Mouse (Mus musculus): Measurements from ENCODE around the gene Gm28305. TPM values are rescaled to one million over a fixed set of nuclear protein-coding genes. Genes with fewer than 3 reads are reported as not detected.

The Gm28305 gene
- total and polyA plus RNA-seq, 2 experiments from 2014 or later = not detected

- 0 out of 2 replicates have a peak, but pooled peaks cover 6% of the 10 kb centered on the region for H3K36me3 ChIP-seq (ENCODE audit: insufficient read depth, low read length)
- no peaks in the 10 kb centered on the region for H3K4me1 ChIP-seq (ENCODE audit: insufficient read depth, low read length)
- no peak overlapping the region for H3K4me3 ChIP-seq (ENCODE audit: low read depth, low read length)
- H3K4me2 ChIP-seq (ENCODE audit: low read depth, low read length, poor library complexity, severe bottlenecking) = no peak overlapping the region
- ATAC-seq (ENCODE audit: low FRiP score) (no peak), DNase-seq (ENCODE audit: low spot score) (no peak)
- 67% methylated on average over 2 of the region's 2 CpGs for WGBS
- no peak overlapping the region for H3K9ac ChIP-seq (replicated peaks; ENCODE audit: low read length, poor library complexity, severe bottlenecking)
- no peaks in the 10 kb centered on the region for H3K27me3 ChIP-seq (ENCODE audit: insufficient read depth, low read length)
- no peak overlapping the region for H3K27ac ChIP-seq (ENCODE audit: low read depth, low read length)
- peak; percentile 68 for TF ChIP-seq CTCF (IDR thresholded peaks at IDR 0.05)
- H3K9me3 ChIP-seq (ENCODE audit: low read length) = no peaks in the 10 kb centered on the region
These were observed 35.3 kb downstream of the Gm28305 start for GRCm38 (mm10) chr9:104075808-104076207.

DNA sequence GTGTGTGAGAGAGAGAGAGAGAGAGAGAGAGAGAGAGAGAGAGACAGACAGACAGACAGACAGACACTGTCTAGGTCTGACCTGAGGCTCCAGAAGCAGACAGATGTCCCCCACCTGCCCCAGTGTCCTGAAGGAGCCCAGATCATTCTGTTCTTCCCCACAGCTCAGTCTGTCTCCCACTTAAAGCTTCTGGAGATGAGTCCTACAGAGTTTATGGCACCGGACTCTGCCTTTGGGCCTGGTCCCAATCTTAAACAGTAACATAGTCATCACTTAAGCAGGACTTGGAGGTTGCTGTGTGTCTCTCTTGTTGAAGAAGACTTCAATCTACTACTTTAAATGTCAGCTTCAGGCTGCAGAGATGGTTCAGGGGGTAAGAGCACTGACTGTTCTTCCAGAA lies 38.3 kb downstream of the Gm28305 start:
- H3K9me3 ChIP-seq (ENCODE audit: low read length) = no peaks in the 10 kb centered on the region
- DNase-seq (ENCODE audit: low spot score) (no peak), ATAC-seq (ENCODE audit: low FRiP score) (no peak)
- TF ChIP-seq CTCF (IDR thresholded peaks at IDR 0.05) = no peak
- H3K4me1 ChIP-seq (ENCODE audit: insufficient read depth, low read length) = no peaks in the 10 kb centered on the region
- H3K9ac ChIP-seq (replicated peaks; ENCODE audit: low read length, poor library complexity, severe bottlenecking) = no peak overlapping the region
- no peak overlapping the region for H3K4me3 ChIP-seq (ENCODE audit: low read depth, low read length)
- no peak overlapping the region for H3K27ac ChIP-seq (ENCODE audit: low read depth, low read length)
- H3K27me3 ChIP-seq (ENCODE audit: insufficient read depth, low read length) = no peaks in the 10 kb centered on the region
- H3K36me3 ChIP-seq (ENCODE audit: insufficient read depth, low read length) = peaks cover 9% of the 10 kb centered on the region; the same call in 1 of the 2 replicates
- H3K4me2 ChIP-seq (ENCODE audit: low read depth, low read length, poor library complexity, severe bottlenecking) = no peak overlapping the region
- WGBS = 100% methylated on average over 1 of the region's 1 CpGs

DNA sequence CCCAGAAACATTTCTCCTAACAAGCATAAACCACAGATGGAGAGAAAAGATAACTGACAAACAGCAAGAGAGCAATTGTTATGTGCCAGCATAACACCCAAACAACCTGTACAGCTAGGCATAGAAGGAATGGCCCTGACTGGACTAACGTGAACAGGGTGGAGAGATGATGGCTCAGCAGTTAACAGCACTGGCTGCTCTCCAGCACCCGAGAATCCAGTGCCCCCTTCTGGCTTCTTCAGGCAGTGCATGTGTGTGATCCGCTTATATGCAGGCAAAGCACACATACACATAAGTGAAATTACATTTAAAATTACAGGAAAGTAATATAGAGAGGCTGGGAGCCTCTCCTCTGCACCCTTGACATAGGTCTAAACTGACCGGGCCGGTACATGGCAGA lies 38.9 kb downstream of the Gm28305 start:
- H3K36me3 ChIP-seq (ENCODE audit: insufficient read depth, low read length) = peaks cover 14% of the 10 kb centered on the region; the same call in 1 of the 2 replicates
- DNase-seq (ENCODE audit: low spot score) = no peak
- H3K9me3 ChIP-seq (ENCODE audit: low read length) = no peaks in the 10 kb centered on the region
- no peak for ATAC-seq (ENCODE audit: low FRiP score)
- no peak overlapping the region for H3K9ac ChIP-seq (replicated peaks; ENCODE audit: low read length, poor library complexity, severe bottlenecking)
- H3K4me2 ChIP-seq (ENCODE audit: low read depth, low read length, poor library complexity, severe bottlenecking) = no peak overlapping the region
- no peaks in the 10 kb centered on the region for H3K27me3 ChIP-seq (ENCODE audit: insufficient read depth, low read length)
- no peaks in the 10 kb centered on the region for H3K4me1 ChIP-seq (ENCODE audit: insufficient read depth, low read length)
- H3K27ac ChIP-seq (ENCODE audit: low read depth, low read length) = no peak overlapping the region
- peak; percentile 64 for TF ChIP-seq CTCF (IDR thresholded peaks at IDR 0.05)
- H3K4me3 ChIP-seq (ENCODE audit: low read depth, low read length) = no peak overlapping the region
- 52% methylated on average over 5 of the region's 5 CpGs for WGBS

DNA sequence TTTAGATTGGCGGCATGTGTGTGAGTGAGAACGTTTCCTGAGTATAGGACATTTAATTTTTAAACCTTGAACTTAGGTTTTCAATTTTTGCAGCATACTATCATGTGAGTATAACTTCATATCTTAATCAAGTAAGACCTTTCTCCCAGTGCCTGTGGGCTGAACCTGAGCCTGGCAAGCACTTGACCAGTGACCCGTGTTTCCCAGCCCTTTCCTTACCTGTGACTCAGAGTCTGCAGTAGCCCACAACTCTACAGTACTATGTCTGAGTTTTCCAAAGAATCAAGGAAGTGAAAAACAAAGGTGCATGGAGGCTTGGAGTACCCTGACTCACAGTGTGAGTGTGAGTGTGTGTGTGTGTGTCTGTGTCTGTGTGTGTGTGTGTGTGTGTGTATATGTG lies 39.6 kb downstream of the Gm28305 start:
- no peak overlapping the region for H3K4me3 ChIP-seq (ENCODE audit: low read depth, low read length)
- no peaks in the 10 kb centered on the region for H3K4me1 ChIP-seq (ENCODE audit: insufficient read depth, low read length)
- H3K9ac ChIP-seq (replicated peaks; ENCODE audit: low read length, poor library complexity, severe bottlenecking) = no peak overlapping the region
- no peak for TF ChIP-seq CTCF (IDR thresholded peaks at IDR 0.05)
- no peaks in the 10 kb centered on the region for H3K9me3 ChIP-seq (ENCODE audit: low read length)
- H3K36me3 ChIP-seq (ENCODE audit: insufficient read depth, low read length) = peaks cover 17% of the 10 kb centered on the region; the same call in 1 of the 2 replicates
- no peak overlapping the region for H3K4me2 ChIP-seq (ENCODE audit: low read depth, low read length, poor library complexity, severe bottlenecking)
- ATAC-seq (ENCODE audit: low FRiP score) (no peak), DNase-seq (ENCODE audit: low spot score) (no peak)
- no peak overlapping the region for H3K27ac ChIP-seq (ENCODE audit: low read depth, low read length)
- WGBS = 75% methylated on average over 3 of the region's 3 CpGs
- no peaks in the 10 kb centered on the region for H3K27me3 ChIP-seq (ENCODE audit: insufficient read depth, low read length)

DNA sequence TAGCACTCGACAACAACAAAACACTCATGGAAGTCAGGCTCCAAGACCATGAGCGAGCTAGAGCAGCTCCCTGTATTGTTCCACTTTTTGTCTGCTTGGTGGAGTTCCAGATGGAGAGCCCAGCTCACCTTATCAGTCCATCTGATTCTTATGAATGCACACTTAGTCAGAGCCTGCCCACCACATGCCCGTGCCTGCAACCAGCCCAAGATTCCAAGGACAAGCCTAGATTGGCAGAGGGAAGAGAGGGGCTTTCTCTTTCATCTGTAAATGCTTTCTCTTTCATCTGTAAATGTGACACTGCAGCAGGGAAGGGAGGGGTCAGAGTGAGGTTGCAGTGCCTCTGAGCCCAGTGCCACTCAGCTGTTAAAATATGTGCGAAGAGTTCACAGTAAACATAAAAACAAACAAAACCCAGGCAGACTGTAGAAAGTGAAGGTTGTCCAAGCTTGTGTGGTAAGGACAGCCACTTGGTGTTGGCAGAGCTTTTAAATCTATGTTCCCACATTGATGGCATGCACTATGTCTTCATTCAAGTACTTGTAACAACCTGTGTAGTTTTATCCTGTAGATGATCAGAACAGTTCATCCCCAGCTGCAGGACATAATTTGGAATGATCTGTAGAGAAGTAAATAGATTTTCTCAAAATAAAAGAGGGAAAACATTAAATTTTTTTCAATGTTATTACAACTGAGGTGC lies 45.4 kb downstream of the Gm28305 start:
- TF ChIP-seq CTCF (IDR thresholded peaks at IDR 0.05) = no peak
- no peaks in the 10 kb centered on the region for H3K4me1 ChIP-seq (ENCODE audit: insufficient read depth, low read length)
- WGBS = 75% methylated on average over 4 of the region's 4 CpGs

GRCm38 (mm10) chr9:104088555-104088954 lies 48.1 kb downstream of the Gm28305 start:
- ATAC-seq (ENCODE audit: low FRiP score) (no peak), DNase-seq (ENCODE audit: low spot score) (peak; percentile 44)
- 58% methylated on average over 8 of the region's 8 CpGs for WGBS
- Histone ChIP-seq H3K9ac (replicated peaks; ENCODE audit: low read length, poor library complexity, severe bottlenecking) (no peak overlapping the region), H3K36me3 (ENCODE audit: insufficient read depth, low read length) (peaks cover 13% of the 10 kb centered on the region; the same call in 1 of the 2 replicates), H3K27me3 (ENCODE audit: insufficient read depth, low read length) (no peaks in the 10 kb centered on the region), H3K27ac (ENCODE audit: low read depth, low read length) (no peak overlapping the region), H3K4me3 (ENCODE audit: low read depth, low read length) (no peak overlapping the region), H3K9me3 (ENCODE audit: low read length) (no peaks in the 10 kb centered on the region), H3K4me1 (ENCODE audit: insufficient read depth, low read length) (no peaks in the 10 kb centered on the region), H3K4me2 (ENCODE audit: low read depth, low read length, poor library complexity, severe bottlenecking) (no peak overlapping the region)
- TF ChIP-seq CTCF (IDR thresholded peaks at IDR 0.05) = no peak

More for the DNA sequence above, 45.4 kb downstream of the Gm28305 start:
- Histone ChIP-seq H3K27me3 (ENCODE audit: insufficient read depth, low read length) (no peaks in the 10 kb centered on the region), H3K27ac (ENCODE audit: low read depth, low read length) (no peak overlapping the region), H3K4me2 (ENCODE audit: low read depth, low read length, poor library complexity, severe bottlenecking) (no peak overlapping the region), H3K9me3 (ENCODE audit: low read length) (no peaks in the 10 kb centered on the region), H3K9ac (replicated peaks; ENCODE audit: low read length, poor library complexity, severe bottlenecking) (no peak overlapping the region), H3K36me3 (ENCODE audit: insufficient read depth, low read length) (peaks cover 16% of the 10 kb centered on the region; the same call in 1 of the 2 replicates), H3K4me3 (ENCODE audit: low read depth, low read length) (no peak overlapping the region)
- DNase-seq (ENCODE audit: low spot score) (no peak), ATAC-seq (ENCODE audit: low FRiP score) (no peak)
